Mouse (Mus musculus): ENCODE measurements around the gene Dpagt1.
"Not testable (repeated sequence)": the region's sequence is repeated elsewhere in the genome, so short reads cannot be mapped to it uniquely, and the experiment has no call there.

Dpagt1 gene

DNA sequence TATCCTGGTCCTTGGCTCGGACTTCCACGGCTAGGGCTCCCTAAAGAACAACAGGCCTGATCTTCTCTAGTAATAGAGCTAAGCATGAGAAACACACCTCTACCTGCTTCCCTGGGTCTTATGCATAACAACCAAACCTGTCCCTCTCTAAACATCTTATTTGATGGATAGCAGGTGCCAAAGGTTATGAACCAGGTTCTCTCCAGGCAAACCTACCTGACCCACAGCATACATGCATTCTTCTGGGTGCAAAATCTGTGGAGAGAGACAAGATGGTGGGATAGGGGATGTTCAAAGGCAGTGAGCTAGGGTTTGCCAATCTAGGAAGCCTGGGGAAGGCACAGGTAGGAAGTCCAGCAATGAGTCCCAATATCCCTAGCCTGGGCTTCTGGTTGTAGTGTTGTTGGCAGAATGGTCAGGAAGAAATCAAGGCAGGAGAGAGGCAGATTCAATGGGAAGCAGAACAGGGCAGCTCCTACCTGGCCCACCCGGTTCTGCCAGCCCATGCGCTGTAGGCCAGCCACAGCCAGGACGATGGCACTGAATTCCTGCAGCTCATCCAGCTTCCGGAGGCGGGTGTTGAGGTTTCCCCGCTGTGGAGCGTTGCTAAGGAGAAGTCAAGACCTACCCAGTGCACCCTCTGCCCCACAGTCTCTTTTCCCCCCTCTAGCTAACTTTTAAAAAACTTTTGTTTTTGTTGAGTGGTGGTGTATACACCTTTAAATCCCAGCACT, 11.8 kb downstream of the Dpagt1 start:
- DNase-seq (ENCODE audit: low spot score) = no peak

DNA sequence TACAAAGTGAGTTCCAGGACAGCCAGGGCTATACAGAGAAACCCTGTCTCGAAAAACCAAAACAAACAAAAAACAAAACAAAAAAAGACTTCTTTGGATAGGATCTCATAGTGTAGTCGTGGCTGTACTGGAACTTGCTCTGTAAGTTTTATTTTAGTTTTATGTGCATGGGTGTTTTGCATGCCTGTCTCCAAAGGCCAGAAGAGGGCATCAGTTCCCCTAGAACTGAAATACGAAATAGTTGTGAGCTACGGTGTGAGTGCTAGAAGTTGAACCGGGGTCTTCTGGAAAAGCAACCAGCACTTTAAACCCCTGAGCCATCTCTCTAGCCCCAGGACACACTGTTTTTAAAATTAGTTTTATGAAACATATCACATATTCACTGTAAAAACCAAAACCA, 12.8 kb downstream of the Dpagt1 start:
- no peak for DNase-seq (ENCODE audit: low spot score)

DNA sequence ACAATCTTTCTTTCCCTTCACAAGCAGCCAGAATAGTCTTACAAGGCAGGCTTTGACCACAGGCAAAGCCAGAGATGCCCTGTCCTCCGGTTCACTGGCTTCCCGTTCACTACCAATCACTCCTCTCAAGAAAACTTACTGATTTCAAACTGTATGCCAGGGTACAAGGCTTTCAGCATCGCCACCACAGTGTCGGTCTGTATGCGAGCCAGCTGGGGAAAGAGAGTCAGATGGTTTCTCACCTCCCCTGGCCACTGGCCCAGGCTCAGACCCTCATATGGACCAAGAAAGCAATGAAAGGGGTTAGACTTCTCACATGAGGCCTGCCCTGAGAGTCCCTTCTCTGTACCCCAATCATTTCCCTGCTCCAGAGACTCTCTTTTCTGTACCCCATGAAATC, 15.7 kb downstream of the Dpagt1 start:
- no peak for DNase-seq (ENCODE audit: low spot score)

DNA sequence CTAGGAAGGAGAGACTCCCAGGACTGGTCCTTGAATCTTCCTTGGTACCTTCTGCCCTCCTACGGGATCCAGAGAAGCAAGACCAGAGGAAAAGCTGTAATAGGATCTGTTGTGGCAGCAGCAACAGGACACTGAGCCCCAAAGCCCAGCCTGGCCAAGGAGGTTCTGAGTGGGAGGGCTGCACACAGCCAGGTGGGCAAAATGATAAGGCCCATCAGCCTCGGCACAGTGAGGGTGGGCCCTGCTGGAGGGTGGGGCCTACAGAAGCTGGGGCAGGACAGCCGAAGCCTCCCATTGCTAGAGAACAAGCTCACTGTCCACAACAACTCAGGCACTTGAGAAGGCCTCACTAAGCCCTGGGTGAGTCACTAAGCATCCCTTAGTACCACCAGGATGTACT, 16.4 kb downstream of the Dpagt1 start:
- DNase-seq (ENCODE audit: low spot score) = no peak

DNA sequence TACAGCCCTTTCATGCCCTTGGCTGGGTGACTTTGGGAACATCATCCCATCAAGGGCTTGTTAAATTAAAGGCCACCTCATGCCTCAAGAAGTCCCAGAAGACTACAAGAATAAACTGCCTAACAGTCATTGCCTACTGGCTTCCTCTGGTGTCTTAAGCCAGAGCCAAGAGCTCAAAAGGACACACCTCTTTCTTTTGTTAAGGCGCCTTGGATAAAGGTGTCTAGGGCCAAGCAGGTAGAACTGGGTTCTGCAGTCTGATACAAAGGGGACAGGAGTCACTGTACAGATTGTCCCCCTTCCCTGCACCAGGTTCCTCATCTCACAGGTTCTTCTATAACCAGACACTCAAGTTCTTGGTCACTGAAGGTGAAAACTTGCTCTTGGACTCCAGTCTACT, 16.8 kb downstream of the Dpagt1 start:
- DNase-seq (ENCODE audit: low spot score) = no peak

DNA sequence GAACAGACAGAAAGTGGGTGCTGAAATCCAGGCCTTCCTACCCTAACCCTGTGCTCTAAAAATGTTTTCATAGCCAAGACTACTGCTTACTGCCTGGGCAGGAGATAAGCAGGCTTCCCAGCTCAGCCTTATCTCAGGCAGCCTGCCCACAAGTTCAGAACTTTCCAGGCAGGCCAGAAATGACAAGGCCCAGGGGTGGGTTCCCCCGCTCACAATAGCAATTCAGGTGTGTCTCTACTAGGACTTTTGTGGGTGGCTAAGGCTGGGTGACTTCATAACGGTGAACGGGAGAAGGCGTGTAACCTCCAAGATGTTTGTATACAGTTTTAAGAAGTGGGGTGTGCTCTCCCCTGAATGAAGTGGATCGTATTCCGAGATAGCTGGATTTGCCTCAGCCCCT, 17.5 kb downstream of the Dpagt1 start:
- no peak for DNase-seq (ENCODE audit: low spot score)

DNA sequence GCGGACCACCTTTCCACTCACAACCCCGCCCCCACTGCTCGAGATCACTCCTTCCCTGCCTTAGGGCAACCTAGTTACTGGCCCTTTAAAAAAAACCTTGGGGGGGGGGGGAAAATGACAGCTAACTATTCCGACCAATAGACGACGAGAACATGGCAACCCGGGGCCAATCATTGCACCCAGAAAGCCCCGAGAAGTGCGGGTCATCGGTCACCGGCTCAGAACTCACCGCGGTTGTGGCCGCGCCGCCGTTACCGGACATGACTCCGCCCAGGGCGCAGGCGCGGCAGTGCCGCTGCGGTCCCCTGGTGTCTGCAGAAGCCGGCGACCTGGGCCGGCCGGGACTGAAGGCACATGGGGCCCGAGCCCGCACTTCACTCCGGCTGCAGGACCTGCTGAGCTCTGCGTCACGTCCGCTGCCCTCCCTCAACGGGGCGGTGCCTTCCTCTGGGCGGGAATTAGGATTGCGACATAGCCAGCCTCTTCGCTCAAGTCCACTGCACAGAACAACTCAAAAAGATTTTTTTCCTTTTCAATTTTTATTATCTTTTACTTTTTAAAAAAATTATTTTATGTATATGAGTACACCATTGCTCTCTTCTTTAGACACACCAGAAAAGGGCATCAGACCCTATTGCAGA, 18.1 kb downstream of the Dpagt1 start, which contains the start of gene Hmbs:
Gene Hmbs, minus strand, starts transcription at position 448 of the 641 bp plus-strand sequence.
- peak; percentile 89 for DNase-seq (ENCODE audit: low spot score)

DNA sequence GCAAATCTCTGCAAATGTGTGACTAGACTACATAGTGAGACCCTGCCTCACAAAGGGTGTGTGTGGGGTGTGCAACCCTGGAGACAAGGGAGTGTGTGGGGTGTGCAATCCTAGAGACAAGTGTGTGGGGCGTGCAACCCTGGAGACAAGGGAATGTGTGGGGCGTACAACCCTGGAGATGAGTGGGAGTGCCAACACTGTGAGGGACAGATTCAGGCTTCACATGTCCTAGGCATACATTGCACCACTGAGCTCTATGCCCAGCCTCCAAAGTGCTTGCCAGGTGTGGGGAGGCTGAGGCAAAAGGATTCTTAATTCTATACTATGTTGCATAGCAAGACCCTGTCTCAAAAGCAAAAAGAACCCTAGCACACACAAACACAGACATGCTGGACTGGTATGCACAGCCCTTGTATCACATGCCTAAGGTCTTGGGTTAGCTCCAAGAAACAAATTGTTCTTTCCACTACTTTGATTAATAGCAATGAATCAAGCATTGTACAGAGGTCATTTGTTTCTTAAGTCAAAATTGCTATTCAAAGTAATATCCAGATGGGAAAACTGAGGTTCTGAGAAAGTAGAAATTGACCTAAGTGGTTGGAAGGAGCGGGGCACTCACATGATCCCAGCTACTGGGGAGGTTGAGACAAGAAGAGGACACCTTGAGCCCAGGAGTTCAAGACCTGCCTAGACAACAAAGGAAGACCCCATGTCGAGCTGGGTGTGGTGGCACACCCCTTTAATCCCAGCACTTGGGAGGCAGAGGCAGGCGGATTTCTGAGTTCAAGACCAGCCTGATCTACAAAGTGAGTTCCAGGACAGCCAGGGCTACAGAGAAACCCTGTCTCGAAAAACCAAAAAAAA, 20.0 kb downstream of the Dpagt1 start:
- peak; percentile 55 for DNase-seq (ENCODE audit: low spot score)

DNA sequence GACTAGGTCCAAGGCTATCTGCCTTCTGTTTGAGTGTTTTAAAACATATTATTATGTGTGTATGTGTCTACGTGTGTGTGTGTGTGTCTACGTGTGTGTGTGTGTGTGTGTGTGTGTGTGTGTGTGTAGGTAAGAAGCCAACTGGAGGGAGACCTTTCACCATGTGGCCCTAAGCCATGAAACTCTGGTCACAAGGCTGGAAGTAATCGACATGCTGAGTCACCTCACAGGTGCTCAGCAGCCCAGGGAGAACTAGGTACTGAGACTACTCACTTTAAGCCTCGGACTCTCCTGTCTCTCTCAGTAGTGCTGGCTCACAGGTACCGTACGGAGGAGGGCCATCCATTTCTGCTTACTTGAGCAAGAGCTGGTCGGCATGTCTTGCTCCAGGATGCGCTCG, 21.3 kb downstream of the Dpagt1 start:
- no peak for DNase-seq (ENCODE audit: low spot score)

DNA sequence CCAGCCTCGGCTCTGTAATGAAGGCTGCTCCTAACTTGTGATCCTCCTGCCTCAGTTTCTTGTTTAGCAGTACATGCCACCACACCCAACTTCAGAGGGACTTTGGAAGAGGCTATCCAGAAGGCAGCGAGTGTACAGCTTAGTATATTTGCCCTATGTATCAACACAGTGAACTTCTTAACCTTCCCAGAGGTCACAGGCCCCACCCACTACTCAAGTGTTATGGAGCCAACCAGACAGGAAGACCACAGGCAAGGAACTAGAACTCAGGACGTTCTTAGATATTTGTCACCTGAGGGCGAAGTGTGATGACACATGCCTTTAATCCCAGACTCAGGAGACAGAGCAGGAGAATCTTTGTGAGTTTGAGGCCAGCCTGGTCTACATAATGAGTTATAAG, 21.8 kb downstream of the Dpagt1 start:
- DNase-seq (ENCODE audit: low spot score) = no peak

DNA sequence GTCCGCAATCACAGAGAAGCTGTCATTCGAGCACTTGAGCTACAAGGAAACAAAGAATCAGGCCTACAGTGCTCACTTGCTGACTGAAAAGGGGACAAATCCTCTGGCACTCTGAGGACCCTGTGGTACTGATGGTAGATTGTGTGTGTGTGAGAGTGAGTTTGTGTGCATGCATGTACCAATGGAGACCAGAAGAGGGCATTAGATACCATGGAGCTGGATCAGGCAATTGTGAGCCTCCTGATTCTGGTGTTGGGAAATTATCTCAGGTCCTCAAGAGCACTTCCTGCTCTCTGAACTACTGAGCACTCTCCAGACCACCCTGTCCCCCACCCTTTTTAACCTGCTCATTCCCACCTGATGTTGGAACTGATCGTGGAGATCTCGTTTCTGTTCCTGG, 22.7 kb downstream of the Dpagt1 start:
- no peak for DNase-seq (ENCODE audit: low spot score)

DNA sequence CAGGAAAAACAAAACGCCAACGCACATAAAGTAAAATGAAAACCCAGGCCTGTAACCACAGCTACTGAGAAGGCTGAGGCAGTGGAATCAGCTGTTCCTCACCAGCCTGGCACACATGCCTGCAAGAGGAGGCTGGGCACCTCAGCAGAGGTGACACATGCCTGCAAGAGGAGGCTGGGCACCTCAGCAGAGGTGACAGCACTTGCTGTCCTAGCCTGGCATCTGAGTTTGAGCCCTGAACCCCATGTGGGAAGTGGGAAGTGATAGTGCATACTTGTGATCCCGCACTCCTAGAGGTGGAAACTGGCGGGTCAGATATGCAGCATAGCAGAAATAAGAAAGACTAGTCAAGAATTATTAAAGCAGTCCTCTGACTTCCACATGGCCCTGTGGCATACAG, 25.6 kb downstream of the Dpagt1 start:
- no peak for DNase-seq (ENCODE audit: low spot score)

DNA sequence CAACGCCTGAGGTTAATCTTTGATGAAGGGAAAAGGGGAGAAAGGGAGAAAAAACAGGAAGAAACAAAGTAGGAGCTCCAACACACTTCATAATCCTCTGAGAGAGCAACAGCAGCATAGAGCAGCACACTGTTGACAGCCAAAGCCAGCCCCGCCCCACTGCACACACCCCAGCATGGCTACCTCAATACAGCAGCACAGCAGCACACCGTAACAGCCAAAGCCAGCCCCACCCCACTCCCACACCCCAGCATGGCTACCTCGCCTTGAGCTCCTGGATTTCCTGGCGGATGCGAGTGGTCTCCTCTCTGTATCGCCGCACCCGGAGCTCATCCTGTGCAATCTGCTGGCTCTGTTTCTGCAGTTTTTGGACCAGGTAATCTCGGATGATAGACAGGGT, 26.5 kb downstream of the Dpagt1 start:
- DNase-seq (ENCODE audit: low spot score) = no peak

DNA sequence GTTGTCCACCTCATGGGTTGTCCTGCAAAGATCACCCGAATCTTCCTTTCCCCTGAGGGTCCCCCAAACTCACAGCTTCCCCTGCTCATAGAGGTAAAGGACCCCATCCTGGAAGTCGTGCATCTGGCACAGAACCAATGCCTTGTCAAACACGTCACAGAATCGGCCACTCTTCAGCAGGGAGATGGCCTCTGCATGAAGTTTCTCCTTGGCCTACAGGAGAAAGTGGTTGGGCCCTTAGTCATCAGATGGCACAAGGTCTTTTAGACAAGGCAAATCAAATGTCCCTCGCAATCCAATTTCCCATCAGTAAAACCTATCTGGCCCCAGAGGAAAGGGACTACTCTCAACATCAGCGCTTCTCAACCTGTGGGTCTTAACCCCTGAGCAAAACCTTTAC, 27.3 kb downstream of the Dpagt1 start:
- DNase-seq (ENCODE audit: low spot score) = no peak

DNA sequence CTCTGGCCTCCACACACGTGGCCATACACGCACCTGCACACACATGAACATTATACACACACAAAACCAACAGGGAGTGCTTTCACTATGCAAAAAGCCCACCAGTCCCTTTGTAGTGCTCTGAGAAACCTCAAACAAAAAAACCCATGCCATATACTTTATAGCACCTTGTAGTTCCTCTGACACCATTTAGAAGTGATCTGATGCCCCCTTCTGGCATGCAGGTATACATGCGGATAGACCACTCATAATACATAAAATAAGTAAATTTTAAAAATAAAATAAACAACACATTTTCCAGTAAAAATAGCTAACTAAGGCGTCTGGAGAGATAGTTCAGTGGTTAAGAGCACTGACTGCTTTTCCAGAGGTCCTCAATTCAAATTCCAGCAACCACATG, 31.4 kb downstream of the Dpagt1 start:
- DNase-seq (ENCODE audit: low spot score) = no peak

DNA sequence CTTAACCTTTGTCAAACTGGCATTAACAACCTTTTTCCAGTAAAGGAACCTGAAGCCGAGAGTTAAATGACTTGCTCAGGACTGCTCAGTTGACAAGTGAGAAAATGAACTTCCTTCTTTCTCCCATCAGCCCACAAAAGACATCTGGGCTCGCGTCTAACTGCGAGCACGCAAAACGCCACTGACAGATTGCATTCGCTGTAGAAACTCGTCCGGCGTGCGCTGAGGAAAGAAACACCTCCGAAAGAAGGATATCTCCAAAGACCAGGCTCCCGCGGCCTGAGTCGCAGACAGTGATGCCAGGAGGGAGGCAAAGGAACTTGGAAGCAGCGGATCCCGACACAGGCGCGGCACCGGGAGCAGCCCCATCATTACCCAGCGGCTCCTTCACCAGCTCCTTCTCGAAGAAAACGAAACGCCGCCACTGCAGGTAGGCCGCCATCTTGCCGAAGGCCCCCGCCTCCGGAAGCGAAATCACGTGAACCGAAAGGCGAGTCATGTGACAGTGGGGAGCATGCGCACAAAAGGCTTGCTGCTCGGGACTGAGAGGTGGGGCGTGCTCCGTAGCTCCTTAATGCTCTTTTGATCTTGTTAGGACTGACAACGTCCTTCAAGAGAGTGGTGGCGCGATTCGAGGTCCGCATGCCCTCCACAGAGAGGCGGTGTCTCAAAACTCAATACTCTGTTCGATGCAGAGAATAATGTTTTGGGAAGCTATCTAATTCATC, 35.5 kb downstream of the Dpagt1 start, which contains the start of gene Vps11:
Gene Vps11, minus strand, starts transcription at position 481 of the 728 bp plus-strand sequence.
- peak; percentile 96 for DNase-seq (ENCODE audit: low spot score)

DNA sequence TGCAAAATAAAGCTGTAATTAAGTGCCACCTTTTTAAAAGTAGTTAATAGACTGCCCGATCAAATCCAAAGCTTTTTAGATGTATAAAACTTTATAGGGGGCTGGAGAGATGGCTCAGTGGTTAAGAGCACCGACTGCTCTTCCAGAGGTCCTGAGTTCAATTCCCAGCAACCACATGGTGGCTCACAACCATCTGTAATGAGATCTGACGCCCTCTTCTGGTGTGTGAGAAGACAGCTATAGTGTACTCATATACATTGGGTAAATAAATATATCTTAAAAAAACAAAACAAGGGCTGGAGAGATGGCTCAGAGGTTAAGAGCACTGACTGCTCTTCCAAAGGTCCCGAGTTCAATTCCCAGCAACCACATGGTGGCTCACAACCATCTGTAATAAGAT, 36.1 kb downstream of the Dpagt1 start:
- DNase-seq (ENCODE audit: low spot score) = not testable (repeated sequence)

DNA sequence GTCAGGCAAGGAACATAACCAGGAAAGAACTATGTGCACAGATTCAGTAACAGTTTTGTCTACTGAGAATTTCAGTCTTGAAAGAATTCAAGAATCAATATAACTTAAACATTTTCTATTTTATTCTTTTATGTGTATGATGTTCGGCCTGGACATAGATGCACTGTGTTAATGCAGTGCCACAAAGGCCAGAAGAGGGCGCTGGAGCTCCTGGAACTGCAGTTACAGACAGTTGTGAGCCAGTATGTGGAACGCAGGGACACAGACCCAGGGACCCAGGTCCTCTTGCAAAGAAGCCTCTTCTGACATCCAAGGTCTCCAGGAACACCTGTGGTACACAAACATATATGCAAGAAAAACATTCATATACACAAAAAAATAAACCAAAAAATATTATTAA, 38.7 kb downstream of the Dpagt1 start:
- DNase-seq (ENCODE audit: low spot score) = no peak

DNA sequence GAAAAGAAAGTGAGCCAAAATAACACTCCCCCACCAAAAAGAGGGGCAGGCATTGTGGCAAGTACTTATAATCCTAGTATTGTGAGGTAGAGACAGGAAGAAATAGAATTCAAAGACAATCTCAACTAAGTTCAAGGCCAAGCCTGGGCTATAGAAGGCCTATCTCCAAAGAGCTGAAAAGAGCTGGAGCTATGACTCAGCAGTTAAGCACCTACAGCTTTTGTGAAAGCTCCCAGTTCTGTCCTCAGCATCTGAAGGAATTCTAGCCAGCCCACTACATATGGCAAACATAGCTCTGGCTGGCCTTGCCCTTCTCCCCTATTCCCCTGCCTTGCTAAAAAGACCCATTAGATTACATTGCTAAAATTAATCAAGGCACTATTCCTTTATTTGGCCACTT, 47.6 kb downstream of the Dpagt1 start:
- no peak for DNase-seq (ENCODE audit: low spot score)

DNA sequence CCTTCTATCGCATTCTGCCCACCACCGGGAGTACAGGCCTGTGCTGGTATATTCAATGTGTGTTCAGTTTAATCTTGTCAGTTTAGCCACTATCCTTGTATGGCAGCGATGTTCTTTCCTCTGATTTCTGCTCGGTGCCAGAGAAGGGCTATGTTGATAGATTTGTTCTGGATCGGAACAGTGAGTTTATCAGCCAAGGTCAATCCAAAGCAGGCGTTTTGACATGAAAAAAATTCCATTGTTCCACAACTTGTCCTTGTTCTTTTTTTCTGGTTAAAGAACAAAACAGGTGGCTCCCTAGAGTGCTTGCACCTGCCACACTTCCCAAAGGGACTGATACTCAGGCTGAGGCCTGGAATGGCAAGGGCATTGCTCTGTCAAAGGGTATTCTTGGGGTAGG, 50.3 kb downstream of the Dpagt1 start:
- DNase-seq (ENCODE audit: low spot score) = no peak

DNA sequence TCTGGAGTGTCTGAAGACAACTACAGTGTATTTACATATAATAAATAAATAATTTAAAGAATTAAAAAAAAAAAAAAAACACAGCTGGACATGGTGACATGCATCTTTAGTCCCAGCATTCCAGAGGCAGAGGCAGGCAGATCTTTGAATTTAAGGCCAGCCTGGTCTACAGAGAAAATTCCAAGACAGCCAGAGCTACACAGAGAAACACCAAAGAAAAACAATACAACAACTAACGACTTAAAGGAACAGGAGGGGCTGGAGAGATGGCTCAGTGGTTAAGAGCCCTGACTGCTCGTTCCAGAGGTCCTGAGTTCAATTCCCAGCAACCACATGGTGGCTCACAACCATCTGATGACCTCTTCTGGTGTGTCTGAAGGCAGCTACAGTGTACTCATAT, 51.5 kb downstream of the Dpagt1 start:
- not testable (repeated sequence) for DNase-seq (ENCODE audit: low spot score)

DNA sequence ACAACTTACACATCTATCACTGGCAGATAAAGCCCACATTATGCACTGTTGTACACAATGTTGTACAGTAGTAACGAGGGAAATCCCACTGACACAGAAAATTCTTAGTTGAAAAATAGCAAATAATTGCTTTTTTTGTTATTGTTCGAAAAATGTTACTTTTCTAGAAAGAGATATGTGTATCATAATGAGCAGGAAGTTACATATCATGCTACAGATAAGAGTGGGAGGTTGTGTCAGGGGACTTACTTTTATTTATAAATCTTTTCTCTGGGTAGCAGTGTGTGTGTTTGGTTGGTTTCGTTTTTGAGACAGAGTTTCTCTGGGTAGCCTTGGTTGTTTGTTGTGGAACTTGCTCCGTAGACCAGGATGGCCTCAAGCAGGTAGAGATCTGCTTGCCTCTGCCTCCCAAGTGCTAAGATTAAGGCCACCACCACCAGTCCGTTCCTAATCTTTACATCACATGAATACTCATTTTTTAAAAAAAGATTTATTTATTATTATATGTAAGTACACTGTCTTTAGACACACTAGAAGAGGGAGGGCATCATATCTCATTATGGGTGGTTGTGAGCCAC, 52.4 kb downstream of the Dpagt1 start:
- DNase-seq (ENCODE audit: low spot score) = no peak
